Mouse (Mus musculus) cerebellum, adult 2 months (tissue): ENCODE measurements around the gene Ccdc141.

ENCODE experiments used
- CTCF ChIP-seq: fragments of 200-500 bp; IDR thresholded peaks from 2 replicates; pipeline ENCODE4 v1.5.1; 2011; ENCODE audit warnings: low read depth, mild to moderate bottlenecking, control low read depth, low read length, moderate library complexity, borderline replicate concordance; ENCODE audit not compliant: insufficient read depth
- POLR2A ChIP-seq: fragments of 200-500 bp; IDR thresholded peaks from 2 replicates; pipeline ENCODE4 v1.6.1; 2011; ENCODE audit warnings: low read length, control low read depth, borderline replicate concordance; ENCODE audit not compliant: insufficient read depth

DNA sequence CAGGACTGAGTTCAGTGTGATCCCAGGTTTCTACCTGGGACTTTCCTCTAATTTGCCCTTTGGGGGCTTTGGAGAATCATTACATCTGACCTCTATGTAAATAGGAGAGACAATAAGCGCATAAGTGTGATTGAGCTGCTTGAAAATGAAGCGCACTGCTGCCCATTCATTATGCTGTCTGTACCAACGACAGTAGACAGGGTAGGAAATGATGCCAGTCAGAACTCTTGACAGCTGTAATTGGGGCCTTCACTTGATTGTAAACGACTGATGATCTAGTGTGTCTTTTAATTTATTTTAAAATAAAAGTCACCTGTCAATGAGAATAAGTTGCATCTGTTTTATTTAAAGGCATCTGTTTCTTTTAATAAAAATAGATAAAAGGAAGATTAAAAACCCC is 152.7 kb downstream of the Ccdc141 start:
- TF ChIP-seq CTCF (no peak), POLR2A (no peak)
